Mouse (Mus musculus) heart, adult 2 months (tissue): Measurements from ENCODE around the gene Agtpbp1.

Experiments used
- CTCF ChIP-seq: fragments of 200-600 bp; IDR thresholded peaks from 2 replicates; pipeline ENCODE4 v1.8.1; 2022; ENCODE audit warnings: antibody characterized with exemption, mild to moderate bottlenecking, moderate library complexity
- EP300 ChIP-seq: fragments of 200-500 bp; IDR thresholded peaks from 2 replicates; pipeline ENCODE4 v1.6.1; 2011; ENCODE audit warnings: low read depth, low read length, control low read depth; ENCODE audit not compliant: insufficient read depth
- POLR2A ChIP-seq: fragments of 200-500 bp; IDR thresholded peaks from 2 replicates; pipeline ENCODE4 v1.6.1; 2011; ENCODE audit warnings: mild to moderate bottlenecking, low read depth, low read length, control low read depth; ENCODE audit not compliant: insufficient read depth

DNA sequence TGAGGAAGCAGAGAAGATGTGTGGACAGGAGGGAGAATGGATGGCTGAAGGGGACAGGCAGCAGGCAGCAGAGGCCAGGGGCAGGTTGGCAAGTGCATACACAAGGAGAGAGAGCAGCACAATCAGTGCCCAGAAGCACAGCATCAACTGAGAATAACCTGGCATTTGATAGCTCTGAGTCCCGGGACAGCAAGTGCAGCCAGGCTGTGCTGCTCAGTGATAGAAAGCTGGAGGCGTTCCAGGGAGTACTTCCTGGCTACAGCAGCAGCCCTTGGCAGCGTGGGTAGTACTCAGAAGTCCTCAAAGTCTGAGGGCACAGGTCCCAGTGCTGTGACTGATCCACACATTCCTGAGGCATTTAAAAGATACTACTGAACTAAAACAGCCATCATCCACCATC, 117.4 kb downstream of the Agtpbp1 start:
- no peak for TF ChIP-seq CTCF
- no peak for TF ChIP-seq POLR2A
- TF ChIP-seq EP300, result peak; percentile 87
